Mouse (Mus musculus) ES-E14 (cell line): ENCODE data around the gene Gm42957.

Source experiments
- HCFC1 ChIP-seq: IDR thresholded peaks from 2 replicates; pipeline ENCODE4 v1.6.1; 2012; ENCODE audit warnings: low read length, inconsistent platforms, borderline replicate concordance; ENCODE audit not compliant: insufficient read depth
- ZC3H11A ChIP-seq: IDR thresholded peaks from 2 replicates; pipeline ENCODE4 v1.6.1; 2012; ENCODE audit warnings: low read depth, mild to moderate bottlenecking, inconsistent platforms, low read length, borderline replicate concordance

- TF ChIP-seq HCFC1: no peak
- TF ChIP-seq ZC3H11A: no peak
Measured at GRCm38 (mm10) chr3:96590657-96591056, 44.6 kb upstream of the Gm42957 start.
